Comparison of ENCODE assay signal across 16 mouse cellular contexts in genomic region chr11:103173041-103173770, GRCm38 (mm10). TPM values are rescaled to one million over a fixed set of nuclear protein-coding genes. Genes with fewer than 3 reads are reported as not detected.
DNase-seq lines count a peak whose midpoint lies in the region; ATAC-seq lines count a peak whose summit lies in the region.
"Had no signal": no experiment of that assay in that cellular context is flagged by ENCODE, and none has a peak within 500 bp of the region (broad histone marks: within the 10 kb centered on the region; RNA-seq: fewer than 3 reads in every experiment).

No protein-coding gene starts in this region.

- 86% methylated on average over 7 of the region's 7 CpGs for WGBS in hindbrain, embryonic 15.5 days
- WGBS in hindbrain, embryonic 11.5 days = 78% methylated on average over 7 of the region's 7 CpGs
- WGBS in midbrain, embryonic 16.5 days = 82% methylated on average over 7 of the region's 7 CpGs
- 88% methylated on average over 7 of the region's 7 CpGs for WGBS in midbrain, embryonic 11.5 days
- WGBS in liver, embryonic 15.5 days (ENCODE audit: insufficient replicate concordance) = 50% methylated on average over 7 of the region's 7 CpGs

- no peaks in the 10 kb centered on the region for H3K9me3 ChIP-seq in hindbrain, embryonic 15.5 days
- H3K9me3 ChIP-seq in hindbrain, embryonic 11.5 days (ENCODE audit: control insufficient read depth, low read length) = no peaks in the 10 kb centered on the region
- no peaks in the 10 kb centered on the region for H3K9me3 ChIP-seq in midbrain, embryonic 16.5 days (replicated peaks; ENCODE audit: control insufficient read depth, low read length, poor library complexity, severe bottlenecking)
- H3K9me3 ChIP-seq in midbrain, embryonic 11.5 days (ENCODE audit: control insufficient read depth, low read length) = no peaks in the 10 kb centered on the region
- H3K9me3 ChIP-seq in liver, embryonic 15.5 days (replicated peaks) = no peaks in the 10 kb centered on the region
- H3K9me3 ChIP-seq: embryonic facial prominence, embryonic 13.5 days; forebrain, embryonic 12.5 days; hindbrain, embryonic 12.5 days; limb, embryonic 13.5 days had no signal

- peaks cover 55% of the 10 kb centered on the region for H3K4me1 ChIP-seq in hindbrain, embryonic 15.5 days (replicated peaks)
- no peaks in the 10 kb centered on the region for H3K4me1 ChIP-seq in hindbrain, embryonic 11.5 days (replicated peaks; ENCODE audit: control insufficient read depth, insufficient read depth, low read length)
- peaks cover 32% of the 10 kb centered on the region for H3K4me1 ChIP-seq in midbrain, embryonic 16.5 days (ENCODE audit: control insufficient read depth, insufficient read depth, low read length)
- no peaks in the 10 kb centered on the region; the same call in 1 of the 2 replicates for H3K4me1 ChIP-seq in midbrain, embryonic 11.5 days (ENCODE audit: control insufficient read depth, insufficient read depth, low read length)
- H3K4me1 ChIP-seq in brown adipose tissue, adult 24 weeks (ENCODE audit: control insufficient read depth, insufficient read depth, insufficient read length, low read length) = peaks cover 7% of the 10 kb centered on the region
- H3K4me1 ChIP-seq in liver, embryonic 15.5 days (replicated peaks) = peaks cover 45% of the 10 kb centered on the region

- ATAC-seq in hindbrain, embryonic 15.5 days (ENCODE audit: low FRiP score, low read depth) = no peak
- no peak for ATAC-seq in hindbrain, embryonic 11.5 days (ENCODE audit: low FRiP score)
- ATAC-seq in midbrain, embryonic 16.5 days = no peak
- ATAC-seq in midbrain, embryonic 11.5 days (ENCODE audit: low FRiP score) = no peak
- ATAC-seq in liver, embryonic 15.5 days (ENCODE audit: insufficient read depth) = no peak
- ATAC-seq in frontal cortex, adult (ENCODE audit: low TSS enrichment) = no peak

- peak overlapping the region; percentile 76 for H3K4me2 ChIP-seq in hindbrain, embryonic 15.5 days
- no peak overlapping the region for H3K4me2 ChIP-seq in hindbrain, embryonic 11.5 days (replicated peaks; ENCODE audit: low read depth, low read length)
- H3K4me2 ChIP-seq in midbrain, embryonic 16.5 days (ENCODE audit: low read length) = peak overlapping the region; percentile 76
- H3K4me2 ChIP-seq in midbrain, embryonic 11.5 days = no peak overlapping the region
- peak overlapping the region; percentile 69 for H3K4me2 ChIP-seq in liver, embryonic 15.5 days
- H3K4me2 ChIP-seq: embryonic facial prominence, embryonic 13.5 days; forebrain, embryonic 12.5 days; hindbrain, embryonic 12.5 days; limb, embryonic 13.5 days had no signal

- H3K27ac ChIP-seq in hindbrain, embryonic 15.5 days (replicated peaks) = no peak overlapping the region
- no peak overlapping the region for H3K27ac ChIP-seq in hindbrain, embryonic 11.5 days (ENCODE audit: low read depth, low read length)
- no peak overlapping the region for H3K27ac ChIP-seq in midbrain, embryonic 16.5 days (ENCODE audit: low read length)
- no peak overlapping the region for H3K27ac ChIP-seq in midbrain, embryonic 11.5 days (ENCODE audit: low read depth, low read length)
- H3K27ac ChIP-seq in brown adipose tissue, adult 24 weeks (replicated peaks; ENCODE audit: low read depth, low read length) = peak overlapping the region; percentile 14; the same call in 1 of the 2 replicates
- peak overlapping the region; percentile 62; the same call in 1 of the 2 replicates for H3K27ac ChIP-seq in liver, embryonic 15.5 days (replicated peaks)
- H3K27ac ChIP-seq: embryonic facial prominence, embryonic 13.5 days; forebrain, embryonic 12.5 days; hindbrain, embryonic 12.5 days; limb, embryonic 13.5 days; stomach, postnatal 0 days had no signal

- no peaks in the 10 kb centered on the region for H3K36me3 ChIP-seq in hindbrain, embryonic 15.5 days
- no peaks in the 10 kb centered on the region for H3K36me3 ChIP-seq in hindbrain, embryonic 11.5 days (ENCODE audit: control insufficient read depth, insufficient read depth, low read length)
- no peaks in the 10 kb centered on the region for H3K36me3 ChIP-seq in midbrain, embryonic 16.5 days (ENCODE audit: control insufficient read depth, insufficient read depth, low read length)
- H3K36me3 ChIP-seq in midbrain, embryonic 11.5 days (ENCODE audit: control insufficient read depth, insufficient read depth, low read length) = no peaks in the 10 kb centered on the region
- H3K36me3 ChIP-seq in liver, embryonic 15.5 days (replicated peaks) = no peaks in the 10 kb centered on the region
- H3K36me3 ChIP-seq: embryonic facial prominence, embryonic 13.5 days; forebrain, embryonic 12.5 days; hindbrain, embryonic 12.5 days; limb, embryonic 13.5 days had no signal

- no peaks in the 10 kb centered on the region for H3K27me3 ChIP-seq in hindbrain, embryonic 15.5 days
- peaks cover 41% of the 10 kb centered on the region for H3K27me3 ChIP-seq in hindbrain, embryonic 11.5 days (ENCODE audit: control insufficient read depth, insufficient read depth, low read length)
- no peaks in the 10 kb centered on the region for H3K27me3 ChIP-seq in midbrain, embryonic 16.5 days (ENCODE audit: control insufficient read depth, insufficient read depth, low read depth, low read length)
- H3K27me3 ChIP-seq in midbrain, embryonic 11.5 days (ENCODE audit: control insufficient read depth, insufficient read depth, low read length) = peaks cover 38% of the 10 kb centered on the region
- H3K27me3 ChIP-seq in liver, embryonic 15.5 days = peaks cover 47% of the 10 kb centered on the region

- DNase-seq in hindbrain, embryonic 11.5 days (ENCODE audit: low spot score) = no peak
- DNase-seq in midbrain, embryonic 11.5 days (ENCODE audit: low spot score, missing footprints) = no peak
- DNase-seq in cerebellum, adult 11-12 months = no peak
- DNase-seq: cerebellum, postnatal 14 days; kidney, postnatal 10 days; layer of hippocampus, postnatal 36 days had no signal

- H3K4me3 ChIP-seq in hindbrain, embryonic 15.5 days = peak overlapping the region; percentile 67; the same call in 1 of the 2 replicates
- H3K4me3 ChIP-seq in hindbrain, embryonic 11.5 days (ENCODE audit: low read depth, low read length) = no peak overlapping the region
- no peak overlapping the region for H3K4me3 ChIP-seq in midbrain, embryonic 16.5 days (ENCODE audit: low read depth, low read length)
- no peak overlapping the region for H3K4me3 ChIP-seq in midbrain, embryonic 11.5 days (ENCODE audit: low read depth, low read length)
- H3K4me3 ChIP-seq in brown adipose tissue, adult 24 weeks (ENCODE audit: insufficient read depth, low read depth, low read length) = 0 out of 2 replicates have a peak overlapping the region, but pooled peaks have one; percentile 3
- peak overlapping the region; percentile 56 for H3K4me3 ChIP-seq in liver, embryonic 15.5 days (replicated peaks)
- H3K4me3 ChIP-seq: embryonic facial prominence, embryonic 13.5 days; forebrain, embryonic 12.5 days; hindbrain, embryonic 12.5 days; limb, embryonic 13.5 days had no signal

- no peak overlapping the region for H3K9ac ChIP-seq in hindbrain, embryonic 15.5 days
- H3K9ac ChIP-seq in hindbrain, embryonic 11.5 days (ENCODE audit: low read depth, low read length) = no peak overlapping the region
- H3K9ac ChIP-seq in midbrain, embryonic 16.5 days (ENCODE audit: low read depth, low read length) = no peak overlapping the region
- H3K9ac ChIP-seq in midbrain, embryonic 11.5 days (ENCODE audit: low read length) = no peak overlapping the region
- no peak overlapping the region for H3K9ac ChIP-seq in liver, embryonic 15.5 days
- H3K9ac ChIP-seq: embryonic facial prominence, embryonic 13.5 days; forebrain, embryonic 12.5 days; hindbrain, embryonic 12.5 days; limb, embryonic 13.5 days had no signal

RNA-seq across cellular contexts. Expression of gene Fmnl1, which starts 2.3 kb away (rescaled TPM):
- 7.0 and 7.8 TPM in 2 replicates for polyA plus RNA-seq in hindbrain, embryonic 15.5 days (2015; fragmentation: Nextera tagmentation; extraction: Ambion mirVana)
- polyA plus RNA-seq in hindbrain, embryonic 11.5 days (2014; fragmentation: Nextera tagmentation; extraction: Ambion mirVana) = 0.91 and 1.1 TPM in 2 replicates
- polyA plus RNA-seq in midbrain, embryonic 16.5 days (2015; fragmentation: Nextera tagmentation; extraction: Ambion mirVana) = 5.7 and 6.3 TPM in 2 replicates
- polyA plus RNA-seq in midbrain, embryonic 11.5 days (2014; fragmentation: Nextera tagmentation; extraction: Ambion mirVana) = 0.65 and 0.87 TPM in 2 replicates
- polyA plus RNA-seq in brown adipose tissue, adult 24 weeks (2012; ENCODE audit: insufficient read depth, insufficient read length, missing spikeins) = 2.8 and 3.8 TPM in 2 replicates
- polyA plus RNA-seq in liver, embryonic 15.5 days (2015; fragmentation: Nextera tagmentation; extraction: Ambion mirVana) = 5.7 and 6.2 TPM in 2 replicates

RNA-seq across cellular contexts. Expression of gene 1700023F06Rik, which starts 35.2 kb away (rescaled TPM):
- 2.3 and 2.6 TPM in 2 replicates for polyA plus RNA-seq in hindbrain, embryonic 15.5 days (2015; fragmentation: Nextera tagmentation; extraction: Ambion mirVana)
- polyA plus RNA-seq in hindbrain, embryonic 11.5 days (2014; fragmentation: Nextera tagmentation; extraction: Ambion mirVana) = 0.25 and 0.27 TPM in 2 replicates
- 2.3 and 3.1 TPM in 2 replicates for polyA plus RNA-seq in midbrain, embryonic 16.5 days (2015; fragmentation: Nextera tagmentation; extraction: Ambion mirVana)
- polyA plus RNA-seq in midbrain, embryonic 11.5 days (2014; fragmentation: Nextera tagmentation; extraction: Ambion mirVana) = 0.12 and 0.14 TPM in 2 replicates
- not detected in 2 replicates for polyA plus RNA-seq in brown adipose tissue, adult 24 weeks (2012; ENCODE audit: insufficient read depth, insufficient read length, missing spikeins)
- polyA plus RNA-seq in liver, embryonic 15.5 days (2015; fragmentation: Nextera tagmentation; extraction: Ambion mirVana) = 0.08 TPM in 1 of 2 replicates, not detected in the other

RNA-seq across cellular contexts. Expression of gene Hexim2, which starts 41.0 kb away (rescaled TPM):
- 23.5 and 28.4 TPM in 2 replicates for polyA plus RNA-seq in hindbrain, embryonic 15.5 days (2015; fragmentation: Nextera tagmentation; extraction: Ambion mirVana)
- polyA plus RNA-seq in hindbrain, embryonic 11.5 days (2014; fragmentation: Nextera tagmentation; extraction: Ambion mirVana) = 5.2 and 7.3 TPM in 2 replicates
- 29.9 and 37.0 TPM in 2 replicates for polyA plus RNA-seq in midbrain, embryonic 16.5 days (2015; fragmentation: Nextera tagmentation; extraction: Ambion mirVana)
- 5.0 and 6.3 TPM in 2 replicates for polyA plus RNA-seq in midbrain, embryonic 11.5 days (2014; fragmentation: Nextera tagmentation; extraction: Ambion mirVana)
- 3.2 and 4.2 TPM in 2 replicates for polyA plus RNA-seq in brown adipose tissue, adult 24 weeks (2012; ENCODE audit: insufficient read depth, insufficient read length, missing spikeins)
- 4.2 and 4.7 TPM in 2 replicates for polyA plus RNA-seq in liver, embryonic 15.5 days (2015; fragmentation: Nextera tagmentation; extraction: Ambion mirVana)

RNA-seq across cellular contexts. Expression of gene Spata32, which starts 45.0 kb away (rescaled TPM):
- 0.99 and 1.4 TPM in 2 replicates for polyA plus RNA-seq in hindbrain, embryonic 15.5 days (2015; fragmentation: Nextera tagmentation; extraction: Ambion mirVana)
- polyA plus RNA-seq in hindbrain, embryonic 11.5 days (2014; fragmentation: Nextera tagmentation; extraction: Ambion mirVana) = not detected in 2 replicates
- 1.2 and 1.3 TPM in 2 replicates for polyA plus RNA-seq in midbrain, embryonic 16.5 days (2015; fragmentation: Nextera tagmentation; extraction: Ambion mirVana)
- polyA plus RNA-seq in midbrain, embryonic 11.5 days (2014; fragmentation: Nextera tagmentation; extraction: Ambion mirVana) = 0.15 TPM in 1 of 2 replicates, not detected in the other
- polyA plus RNA-seq in brown adipose tissue, adult 24 weeks (2012; ENCODE audit: insufficient read depth, insufficient read length, missing spikeins) = not detected in 2 replicates
- not detected in 2 replicates for polyA plus RNA-seq in liver, embryonic 15.5 days (2015; fragmentation: Nextera tagmentation; extraction: Ambion mirVana)
- polyA plus RNA-seq: embryonic facial prominence, embryonic 13.5 days; forebrain, embryonic 12.5 days; hindbrain, embryonic 12.5 days; limb, embryonic 13.5 days; stomach, postnatal 0 days had no signal

RNA-seq across cellular contexts. Expression of gene Hexim1, which starts 57.2 kb away (rescaled TPM):
- polyA plus RNA-seq in hindbrain, embryonic 15.5 days (2015; fragmentation: Nextera tagmentation; extraction: Ambion mirVana) = 3.7 and 3.9 TPM in 2 replicates
- polyA plus RNA-seq in hindbrain, embryonic 11.5 days (2014; fragmentation: Nextera tagmentation; extraction: Ambion mirVana) = 4.1 and 5.4 TPM in 2 replicates
- 4.1 and 4.2 TPM in 2 replicates for polyA plus RNA-seq in midbrain, embryonic 16.5 days (2015; fragmentation: Nextera tagmentation; extraction: Ambion mirVana)
- 4.6 and 5.2 TPM in 2 replicates for polyA plus RNA-seq in midbrain, embryonic 11.5 days (2014; fragmentation: Nextera tagmentation; extraction: Ambion mirVana)
- 36.0 and 40.8 TPM in 2 replicates for polyA plus RNA-seq in brown adipose tissue, adult 24 weeks (2012; ENCODE audit: insufficient read depth, insufficient read length, missing spikeins)
- polyA plus RNA-seq in liver, embryonic 15.5 days (2015; fragmentation: Nextera tagmentation; extraction: Ambion mirVana) = 1.8 and 1.9 TPM in 2 replicates

Comparison
In these comparisons a context has a peak if more than half of its experiments do, and no peak if none do; other contexts are left out.
1. H3K4me2 ChIP-seq: peak in hindbrain, embryonic 15.5 days (single experiment), midbrain, embryonic 16.5 days (single experiment) and liver, embryonic 15.5 days (single experiment); none in hindbrain, embryonic 11.5 days (single experiment) and midbrain, embryonic 11.5 days (single experiment).
2. H3K4me3 ChIP-seq: peak in hindbrain, embryonic 15.5 days (single experiment), brown adipose tissue, adult 24 weeks (single experiment) and liver, embryonic 15.5 days (single experiment); none in hindbrain, embryonic 11.5 days (single experiment), midbrain, embryonic 16.5 days (single experiment) and midbrain, embryonic 11.5 days (single experiment).
3. H3K27ac ChIP-seq: peak in brown adipose tissue, adult 24 weeks (single experiment) and liver, embryonic 15.5 days (single experiment); none in hindbrain, embryonic 15.5 days (single experiment), hindbrain, embryonic 11.5 days (single experiment), midbrain, embryonic 16.5 days (single experiment) and midbrain, embryonic 11.5 days (single experiment).